Mouse (Mus musculus) intestine, embryonic 15.5 days (tissue): ENCODE results near the gene Capn7. TPM values are rescaled to one million over a fixed set of nuclear protein-coding genes. Genes with fewer than 3 reads are reported as not detected.

Experiments used
- polyA plus RNA-seq: library from polyadenylated mRNA; unstranded; fragments of >200 nt; fragmentation: Nextera tagmentation; extraction: Ambion mirVana; gene quantifications from 2 replicates; pipeline ENCODE4 v1.2.1, GENCODE M21; 2015

Capn7 gene
- polyA plus RNA-seq, 1 experiment from 2014 or later = 36.5 TPM

Other genes starting within 250 kb of the Capn7 start
- 90.1 TPM in 2 replicates for gene Smim4, start 207.7 kb upstream of the Capn7 start, polyA plus RNA-seq
- 261 and 315 TPM in 2 replicates for gene Nt5dc2, start 205.6 kb upstream of the Capn7 start, polyA plus RNA-seq
- 32.3 and 32.5 TPM in 2 replicates for gene Stab1, start 168.0 kb upstream of the Capn7 start, polyA plus RNA-seq
- gene Tnnc1, start 128.3 kb upstream of the Capn7 start, polyA plus RNA-seq = 3.3 and 6.4 TPM in 2 replicates
- 280 and 297 TPM in 2 replicates for gene Nisch, start 119.7 kb upstream of the Capn7 start, polyA plus RNA-seq
- gene Sema3g, start 118.8 kb upstream of the Capn7 start, polyA plus RNA-seq = 0.91 and 0.96 TPM in 2 replicates
- gene Phf7, start 85.3 kb upstream of the Capn7 start, polyA plus RNA-seq = 10.6 and 11.9 TPM in 2 replicates
- gene Bap1, start 85.2 kb upstream of the Capn7 start, polyA plus RNA-seq = 64.0 and 65.3 TPM in 2 replicates
- 3.6 and 3.7 TPM in 2 replicates for gene Dnah1, start 12.7 kb upstream of the Capn7 start, polyA plus RNA-seq
- gene Sh3bp5, start 99.4 kb downstream of the Capn7 start, polyA plus RNA-seq = 18.1 and 20.6 TPM in 2 replicates
- gene Eaf1, start 157.8 kb downstream of the Capn7 start, polyA plus RNA-seq = 19.9 and 21.4 TPM in 2 replicates
- 52.9 and 54.1 TPM in 2 replicates for gene Mettl6, start 158.4 kb downstream of the Capn7 start, polyA plus RNA-seq